Mouse (Mus musculus) spleen, adult 2 months (tissue): ENCODE measurements around the gene Cnnm3.

ENCODE experiments used
- CTCF ChIP-seq: fragments of 200-500 bp; IDR thresholded peaks from 2 replicates; pipeline ENCODE4 v1.5.1; 2011; ENCODE audit warnings: mild to moderate bottlenecking, inconsistent platforms; ENCODE audit not compliant: insufficient read depth, insufficient read length, insufficient replicate concordance; ENCODE audit errors: extremely low read depth
- POLR2A ChIP-seq: fragments of 200-500 bp; IDR thresholded peaks from 2 replicates; pipeline ENCODE4 v1.6.1; 2011; ENCODE audit warnings: low read depth, low read length, inconsistent platforms

GRCm38 (mm10) chr1:36557457-36558011 is 45.9 kb downstream of the Cnnm3 start:
- TF ChIP-seq POLR2A (no peak), CTCF (no peak)
